Mouse (Mus musculus): Measurements from ENCODE around the gene Dclk1. TPM values are rescaled to one million over a fixed set of nuclear protein-coding genes. Genes with fewer than 3 reads are reported as not detected.

Dclk1 gene
- polyA plus RNA-seq (2021; fragmentation: Nextera tagmentation) = 86.0 and 92.4 TPM in 2 replicates
- long read RNA-seq, experiment 1, full-length matches to known transcripts = 61 of 179 reads
- long read RNA-seq, experiment 1, partial matches to known transcripts = 65 of 179 reads
- long read RNA-seq, experiment 1, other reads (novel, unspliced or antisense) = 53 of 179 reads
- long read RNA-seq, experiment 2, full-length matches to known transcripts = 195 of 562 reads
- long read RNA-seq, experiment 2, partial matches to known transcripts = 136 of 562 reads
- long read RNA-seq, experiment 2, other reads (novel, unspliced or antisense) = 231 of 562 reads

DNA sequence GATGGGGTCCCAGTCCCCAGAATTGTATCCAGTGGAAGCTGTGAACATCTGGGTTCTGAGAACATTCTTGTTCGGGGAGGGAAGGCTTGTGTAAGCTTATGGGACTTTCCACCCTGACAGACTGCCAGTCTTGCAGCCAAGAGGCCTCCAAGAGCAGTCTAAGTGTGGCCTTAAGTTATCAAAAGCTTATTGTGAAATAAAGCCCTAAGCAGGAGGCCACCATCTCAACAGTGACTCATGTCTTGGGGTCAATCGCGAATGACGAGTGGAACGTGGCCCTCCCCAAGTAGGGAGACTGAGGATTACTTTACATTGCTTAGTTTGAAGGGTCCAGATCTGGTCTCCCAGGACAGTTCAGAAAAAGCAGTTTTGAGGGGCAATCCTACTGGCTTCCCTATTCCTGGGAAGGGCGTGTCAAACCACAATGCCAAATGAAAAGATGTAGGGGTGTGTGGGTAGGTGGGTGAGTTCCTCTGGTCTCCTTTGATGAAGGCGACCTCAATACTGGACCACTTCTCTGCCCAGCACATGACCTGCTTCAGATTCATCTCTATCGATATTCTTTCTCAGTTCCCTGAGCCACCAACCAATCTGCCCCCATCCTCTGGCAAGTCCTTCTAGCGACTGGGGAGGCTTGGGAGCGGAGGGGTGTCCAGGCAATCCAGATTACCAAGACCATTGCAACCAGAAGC, at the start of gene Dclk1:
Dclk1 (plus strand) TSS at position 635 of the 692 bp plus-strand sequence.

DNA sequence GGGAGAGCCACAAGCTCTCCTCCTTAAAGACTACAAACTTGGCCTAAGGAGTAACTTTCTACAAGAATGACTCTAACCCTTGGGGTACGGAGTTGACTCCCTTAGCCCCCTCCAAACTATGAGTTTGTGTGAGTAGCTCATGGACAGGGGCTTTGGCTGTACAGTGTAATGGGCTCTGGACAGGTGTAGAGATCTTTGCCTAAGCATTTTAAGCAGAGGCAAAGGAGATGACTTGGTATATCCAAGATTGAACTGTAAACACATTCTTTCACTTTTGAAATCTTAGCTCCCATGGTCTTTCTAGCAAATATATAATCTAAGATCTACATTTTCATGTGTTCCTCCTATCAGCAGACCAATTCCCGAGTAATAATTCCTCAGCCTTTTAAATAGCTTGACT, 229.9 kb downstream of the Dclk1 start, which contains the start of gene Gm21954:
Gm21954 (minus strand) TSS at position 101 of the 400 bp plus-strand sequence.

Other genes starting within 250 kb of the Dclk1 start
- gene Ccna1, start 186.9 kb upstream of the Dclk1 start, polyA plus RNA-seq (2021; fragmentation: Nextera tagmentation) = 0.77 and 1.3 TPM in 2 replicates
- 21.3 and 23.4 TPM in 2 replicates for gene Spg20, start 130.3 kb upstream of the Dclk1 start, polyA plus RNA-seq (2021; fragmentation: Nextera tagmentation)
- gene Ccdc169, start 105.0 kb upstream of the Dclk1 start, polyA plus RNA-seq (2021; fragmentation: Nextera tagmentation) = 0.06 TPM in 1 of 2 replicates, not detected in the other
- not detected in 2 replicates for gene Sohlh2, start 60.3 kb upstream of the Dclk1 start, polyA plus RNA-seq (2021; fragmentation: Nextera tagmentation)
- gene Gm21954, start 229.8 kb downstream of the Dclk1 start, polyA plus RNA-seq (2021; fragmentation: Nextera tagmentation) = not detected in 2 replicates